Mouse (Mus musculus) embryonic stem cell, embryonic (primary cell): Measurements from ENCODE around the gene Arhgap36.

ENCODE experiments used
- CTCF ChIA-PET, 4 experiments: fragments of 300-600 bp in 2 of 4; fragments of 350-600 bp in 2 of 4; sonication (Branson Sonifier 250); formaldehyde crosslinking; loops; one replicate each; lab custom pipeline; 2022; ENCODE audit warnings: inconsistent platforms in 2 of 4; lab: Charles Lee
- POLR2A ChIA-PET, 4 experiments: fragments of 300-600 bp in 2 of 4; fragments of 350-600 bp in 2 of 4; sonication (Branson Sonifier 250); formaldehyde crosslinking; loops; one replicate each; lab custom pipeline; 2022; ENCODE audit warnings: antibody characterized with exemption in 4 of 4, inconsistent platforms in 1 of 4; lab: Charles Lee

Arhgap36 gene

GRCm38 (mm10) chrX:49463442-49463970 lies at the start of gene Arhgap36:
Gene Arhgap36, plus strand, starts transcription at chrX:49463945.
- ChIA-PET CTCF (no interaction called here), POLR2A (no interaction called here)

GRCm38 (mm10) chrX:49457781-49458180 lies 6.0 kb upstream of the Arhgap36 start:
- ChIA-PET POLR2A (interaction anchor here in 1 of 4 experiments (1.0 kb wide), 1 partner anchor 11 kb away, joined by 3 read pairs; no protein-coding TSS in a partner anchor), CTCF (no interaction called here)

- ChIA-PET CTCF (interaction anchor here in 2 of 4 experiments (1.2 to 1.6 kb wide), 2 partner anchors 10 kb away, joined by 4 to 6 read pairs; no protein-coding TSS in a partner anchor), POLR2A (interaction anchor here in 2 of 4 experiments (0.5 to 1.3 kb wide), 3 partner anchors 8 to 1162 kb away, joined by 3 read pairs; no protein-coding TSS in a partner anchor)
Measured at GRCm38 (mm10) chrX:49470287-49471054, 6.7 kb downstream of the Arhgap36 start.

GRCm38 (mm10) chrX:49479968-49480809 lies 16.4 kb downstream of the Arhgap36 start:
- ChIA-PET CTCF (interaction anchor here (0.5 to 0.8 kb wide), 4 partner anchors 10 to 904 kb away, joined by 3 to 6 read pairs (median 4); no protein-coding TSS in a partner anchor), POLR2A (interaction anchor here in 1 of 4 experiments (0.6 kb wide), 1 partner anchor 134 kb away, joined by 4 read pairs; no protein-coding TSS in a partner anchor)

GRCm38 (mm10) chrX:49480846-49481245 lies 17.1 kb downstream of the Arhgap36 start:
- POLR2A ChIA-PET: interaction anchor here in 1 of 4 experiments (0.6 kb wide), 1 partner anchor 135 kb away, joined by 4 read pairs; no protein-coding TSS in a partner anchor

GRCm38 (mm10) chrX:49489141-49489540 lies 25.4 kb downstream of the Arhgap36 start:
- CTCF ChIA-PET: no interaction called here

More at GRCm38 (mm10) chrX:49480846-49481245, 17.1 kb downstream of the Arhgap36 start:
- CTCF ChIA-PET: interaction anchor here (0.5 to 0.8 kb wide), 4 partner anchors 10 to 904 kb away, joined by 3 to 6 read pairs (median 4); no protein-coding TSS in a partner anchor

GRCm38 (mm10) chrX:49493739-49494449 lies 30.1 kb downstream of the Arhgap36 start:
- ChIA-PET POLR2A (interaction anchor here in 1 of 4 experiments (0.6 kb wide), 1 partner anchor 435 kb away, joined by 5 read pairs; no protein-coding TSS in a partner anchor), CTCF (no interaction called here)

More at GRCm38 (mm10) chrX:49489141-49489540, 25.4 kb downstream of the Arhgap36 start:
- POLR2A ChIA-PET: interaction anchor here in 1 of 4 experiments (1.1 kb wide), 1 partner anchor 11 kb away, joined by 3 read pairs; no protein-coding TSS in a partner anchor
